Mouse (Mus musculus): ENCODE results near the gene Fgr. TPM values are rescaled to one million over a fixed set of nuclear protein-coding genes. Genes with fewer than 3 reads are reported as not detected.

Gene Fgr
- total and polyA plus RNA-seq, 2 experiments from 2014 or later, result 0.19 to 0.31 TPM

DNA sequence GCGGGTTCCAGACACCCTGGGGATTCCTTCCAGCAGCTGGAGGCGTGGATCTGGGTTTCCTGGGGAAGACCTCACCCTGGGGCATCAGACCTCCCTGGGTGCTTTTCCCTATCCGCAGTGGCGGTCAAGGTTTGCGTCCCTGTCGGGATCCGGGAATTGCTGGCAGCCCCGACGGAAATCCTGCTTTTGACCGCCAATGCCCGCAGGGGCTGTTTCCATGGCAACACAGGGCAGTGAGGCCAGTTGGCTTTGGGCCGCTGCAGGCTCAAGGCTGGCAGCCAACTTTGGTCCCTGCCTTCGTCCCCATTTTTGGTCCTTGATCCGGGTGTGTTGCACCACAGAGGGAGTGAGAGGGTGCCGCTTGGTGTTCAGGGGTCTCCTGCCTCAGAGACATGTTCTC, 1.0 kb downstream of the Fgr start:
- TF ChIP-seq EP300 (IDR thresholded peaks at IDR 0.05; ENCODE audit: low read depth) (0 out of 2 replicates have a peak, but pooled peaks have one; percentile 34), CTCF (IDR thresholded peaks at IDR 0.05; ENCODE audit: low read depth) (no peak)

DNA sequence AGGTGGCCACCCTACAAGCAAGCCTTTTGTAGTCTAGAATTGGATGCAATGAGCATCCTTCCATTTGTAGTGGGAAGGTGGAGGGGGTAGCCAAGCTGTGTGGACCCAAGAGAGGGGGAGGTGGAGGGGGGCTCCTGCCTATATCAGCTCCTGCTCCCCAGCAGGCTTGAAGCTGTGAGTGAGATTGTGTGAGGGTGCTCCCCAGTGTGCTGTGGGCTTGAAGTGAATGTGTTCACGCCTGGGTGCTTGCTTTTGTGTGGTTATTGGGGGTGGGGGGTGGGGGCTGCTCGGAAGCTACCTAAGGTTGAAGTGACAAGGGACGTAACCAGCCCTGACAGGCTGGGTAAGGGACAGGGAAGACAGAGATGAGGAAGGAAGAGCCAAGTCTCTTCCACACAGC, 1.9 kb downstream of the Fgr start:
- Histone ChIP-seq H3K4me1 (ENCODE audit: control insufficient read depth, insufficient read depth) (peaks cover 32% of the 10 kb centered on the region), H3K27me3 (ENCODE audit: control insufficient read depth, insufficient read depth, low read length) (peaks cover 15% of the 10 kb centered on the region), H3K9ac (replicated peaks; ENCODE audit: low read depth, low read length) (no peak overlapping the region), H3K27ac (ENCODE audit: low read depth) (peak overlapping the region; percentile 25; the same call in 1 of the 2 replicates), H3K9me3 (replicated peaks; ENCODE audit: control insufficient read depth, low read length) (no peaks in the 10 kb centered on the region), H3K4me2 (ENCODE audit: low read depth, low read length) (no peak overlapping the region; the same call in 1 of the 2 replicates), H3K36me3 (replicated peaks; ENCODE audit: control insufficient read depth, insufficient read depth, low read length) (no peaks in the 10 kb centered on the region), H3K4me3 (ENCODE audit: low read depth, low read length) (no peak overlapping the region)
- TF ChIP-seq CTCF (IDR thresholded peaks at IDR 0.05; ENCODE audit: low read depth) (no peak), EP300 (IDR thresholded peaks at IDR 0.05; ENCODE audit: low read depth) (no peak)
- DNase-seq (ENCODE audit: low spot score) (peak; percentile 2), ATAC-seq (ENCODE audit: insufficient read depth, low read depth) (no peak)
- 76% methylated on average over 3 of the region's 3 CpGs for WGBS

More for the DNA sequence above, 1.0 kb downstream of the Fgr start:
- peak; percentile 65 for ATAC-seq (ENCODE audit: insufficient read depth, low read depth)
- WGBS, result 4% methylated on average over 15 of the region's 15 CpGs
- Histone ChIP-seq H3K4me1 (ENCODE audit: control insufficient read depth, insufficient read depth) (peaks cover 32% of the 10 kb centered on the region), H3K36me3 (replicated peaks; ENCODE audit: control insufficient read depth, insufficient read depth, low read length) (no peaks in the 10 kb centered on the region), H3K9me3 (replicated peaks; ENCODE audit: control insufficient read depth, low read length) (no peaks in the 10 kb centered on the region), H3K27ac (ENCODE audit: low read depth) (peak overlapping the region; percentile 23; the same call in 1 of the 2 replicates), H3K4me3 (ENCODE audit: low read depth, low read length) (peak overlapping the region; percentile 19), H3K27me3 (ENCODE audit: control insufficient read depth, insufficient read depth, low read length) (peaks cover 15% of the 10 kb centered on the region), H3K9ac (replicated peaks; ENCODE audit: low read depth, low read length) (peak overlapping the region; percentile 29; the same call in 1 of the 2 replicates), H3K4me2 (ENCODE audit: low read depth, low read length) (peak overlapping the region; percentile 49)
- DNase-seq (ENCODE audit: low spot score), result peak; percentile 46

DNA sequence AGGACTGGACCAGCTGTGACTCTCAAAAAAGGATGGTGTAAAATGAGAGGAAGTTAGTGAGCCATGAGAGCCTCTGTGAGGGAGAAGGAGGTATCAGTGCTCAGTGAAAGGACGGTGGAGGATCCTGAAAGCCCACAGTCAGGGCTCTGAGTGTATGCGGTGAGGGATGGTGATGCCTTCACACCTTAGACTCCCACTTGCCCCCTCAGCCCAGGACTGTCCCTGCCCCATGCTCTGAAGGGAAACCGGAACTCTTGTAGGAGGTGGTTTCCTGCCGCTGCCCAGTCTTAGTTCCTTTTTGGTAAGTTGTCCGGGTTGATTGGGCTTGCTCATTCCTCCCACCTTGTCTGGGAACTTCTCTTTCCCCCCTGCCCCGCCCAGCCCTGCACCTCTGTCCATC, 2.8 kb downstream of the Fgr start:
- WGBS, result 60% methylated on average over 6 of the region's 6 CpGs
- H3K27ac ChIP-seq (ENCODE audit: low read depth), result peak overlapping the region; percentile 43; the same call in 1 of the 2 replicates

DNA sequence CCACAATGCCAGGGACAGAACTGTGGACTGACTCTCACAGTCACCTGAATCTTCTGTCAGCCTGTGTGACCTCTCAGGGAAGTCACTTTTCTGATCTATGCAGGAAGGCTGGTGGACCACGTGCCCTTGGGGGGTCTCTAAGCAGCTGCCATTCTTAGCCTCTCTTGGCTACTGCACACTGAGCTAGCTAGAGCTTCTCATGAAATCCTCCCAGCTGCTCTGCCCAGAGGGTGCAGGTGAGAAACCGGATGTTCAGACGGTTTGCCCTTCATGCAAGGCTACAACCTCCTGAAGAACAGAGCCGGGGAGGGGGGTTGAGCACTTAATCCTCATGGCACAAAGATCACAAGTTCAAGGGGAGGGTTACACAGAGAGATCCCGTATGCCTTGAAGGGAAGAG, 3.7 kb downstream of the Fgr start:
- H3K27ac ChIP-seq (ENCODE audit: low read depth), result peak overlapping the region; percentile 43; the same call in 1 of the 2 replicates
- no peaks in the 10 kb centered on the region for H3K9me3 ChIP-seq (replicated peaks; ENCODE audit: control insufficient read depth, low read length)
- ATAC-seq (ENCODE audit: insufficient read depth, low read depth), result no peak
- H3K4me2 ChIP-seq (ENCODE audit: low read depth, low read length), result no peak overlapping the region; the same call in 1 of the 2 replicates
- H3K4me1 ChIP-seq (ENCODE audit: control insufficient read depth, insufficient read depth), result peaks cover 32% of the 10 kb centered on the region
- peak; percentile 4 for DNase-seq (ENCODE audit: low spot score)
- H3K4me3 ChIP-seq (ENCODE audit: low read depth, low read length), result no peak overlapping the region
- peaks cover 15% of the 10 kb centered on the region for H3K27me3 ChIP-seq (ENCODE audit: control insufficient read depth, insufficient read depth, low read length)
- H3K36me3 ChIP-seq (replicated peaks; ENCODE audit: control insufficient read depth, insufficient read depth, low read length), result no peaks in the 10 kb centered on the region
- WGBS, result 37% methylated on average over 5 of the region's 5 CpGs
- TF ChIP-seq CTCF (IDR thresholded peaks at IDR 0.05; ENCODE audit: low read depth) (no peak), EP300 (IDR thresholded peaks at IDR 0.05; ENCODE audit: low read depth) (no peak)
- H3K9ac ChIP-seq (replicated peaks; ENCODE audit: low read depth, low read length), result no peak overlapping the region

More for the DNA sequence above, 2.8 kb downstream of the Fgr start:
- Histone ChIP-seq H3K4me2 (ENCODE audit: low read depth, low read length) (no peak overlapping the region), H3K27me3 (ENCODE audit: control insufficient read depth, insufficient read depth, low read length) (peaks cover 15% of the 10 kb centered on the region), H3K9ac (replicated peaks; ENCODE audit: low read depth, low read length) (no peak overlapping the region), H3K4me1 (ENCODE audit: control insufficient read depth, insufficient read depth) (peaks cover 32% of the 10 kb centered on the region), H3K9me3 (replicated peaks; ENCODE audit: control insufficient read depth, low read length) (no peaks in the 10 kb centered on the region), H3K36me3 (replicated peaks; ENCODE audit: control insufficient read depth, insufficient read depth, low read length) (no peaks in the 10 kb centered on the region), H3K4me3 (ENCODE audit: low read depth, low read length) (no peak overlapping the region)
- TF ChIP-seq CTCF (IDR thresholded peaks at IDR 0.05; ENCODE audit: low read depth) (no peak), EP300 (IDR thresholded peaks at IDR 0.05; ENCODE audit: low read depth) (no peak)
- DNase-seq (ENCODE audit: low spot score) (no peak), ATAC-seq (ENCODE audit: insufficient read depth, low read depth) (no peak)

DNA sequence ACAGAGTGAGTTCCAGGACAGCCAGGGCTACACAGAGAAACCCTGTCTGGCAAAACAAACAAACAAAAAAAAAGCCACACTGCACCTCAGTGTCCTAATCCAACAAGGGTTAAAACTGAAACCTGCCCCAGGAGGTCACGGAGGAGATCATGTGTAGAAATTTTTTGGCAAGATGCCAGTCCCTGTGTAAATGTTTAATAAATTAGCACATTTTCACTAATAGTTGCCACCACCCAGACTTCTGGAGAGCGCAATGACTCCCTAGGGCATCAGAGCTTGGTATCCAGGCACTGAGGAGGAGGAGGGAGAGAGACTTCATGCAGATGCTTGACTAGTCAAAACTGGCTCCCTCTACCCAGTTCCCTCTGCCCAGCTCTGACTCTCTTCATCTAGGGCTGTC, 5.3 kb downstream of the Fgr start:
- H3K27me3 ChIP-seq (ENCODE audit: control insufficient read depth, insufficient read depth, low read length), result peaks cover 9% of the 10 kb centered on the region
- DNase-seq (ENCODE audit: low spot score) (no peak), ATAC-seq (ENCODE audit: insufficient read depth, low read depth) (no peak)
- WGBS, result 67% methylated on average over 2 of the region's 2 CpGs
- no peak overlapping the region for H3K4me3 ChIP-seq (ENCODE audit: low read depth, low read length)
- no peaks in the 10 kb centered on the region for H3K9me3 ChIP-seq (replicated peaks; ENCODE audit: control insufficient read depth, low read length)
- no peak overlapping the region for H3K27ac ChIP-seq (ENCODE audit: low read depth)
- TF ChIP-seq EP300 (IDR thresholded peaks at IDR 0.05; ENCODE audit: low read depth), result no peak
- TF ChIP-seq CTCF (IDR thresholded peaks at IDR 0.05; ENCODE audit: low read depth), result no peak
- H3K4me1 ChIP-seq (ENCODE audit: control insufficient read depth, insufficient read depth), result peaks cover 38% of the 10 kb centered on the region
- H3K36me3 ChIP-seq (replicated peaks; ENCODE audit: control insufficient read depth, insufficient read depth, low read length), result no peaks in the 10 kb centered on the region
- H3K4me2 ChIP-seq (ENCODE audit: low read depth, low read length), result no peak overlapping the region
- H3K9ac ChIP-seq (replicated peaks; ENCODE audit: low read depth, low read length), result no peak overlapping the region

DNA sequence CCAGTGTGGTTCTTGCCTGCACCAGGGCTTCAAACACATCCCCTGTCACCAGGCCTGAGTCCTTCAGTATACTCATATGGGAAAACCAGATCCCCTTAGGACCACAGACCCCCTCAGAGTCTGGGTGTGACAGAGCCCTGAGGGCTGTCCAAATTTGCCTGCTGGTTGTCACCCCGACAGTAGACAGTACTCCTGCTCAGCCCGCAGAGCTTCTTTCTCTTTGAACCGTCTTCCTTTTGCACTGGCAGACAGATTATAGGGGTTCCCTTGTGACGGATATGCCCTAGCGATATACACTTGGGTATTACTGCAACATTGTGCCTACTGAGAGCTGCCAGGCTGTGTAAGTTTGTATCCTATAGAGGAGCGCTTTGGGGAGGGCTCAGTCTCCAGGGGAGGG, 7.7 kb downstream of the Fgr start:
- Histone ChIP-seq H3K4me2 (ENCODE audit: low read depth, low read length) (no peak overlapping the region), H3K9ac (replicated peaks; ENCODE audit: low read depth, low read length) (no peak overlapping the region), H3K4me1 (ENCODE audit: control insufficient read depth, insufficient read depth) (peaks cover 28% of the 10 kb centered on the region), H3K36me3 (replicated peaks; ENCODE audit: control insufficient read depth, insufficient read depth, low read length) (no peaks in the 10 kb centered on the region), H3K9me3 (replicated peaks; ENCODE audit: control insufficient read depth, low read length) (no peaks in the 10 kb centered on the region), H3K27me3 (ENCODE audit: control insufficient read depth, insufficient read depth, low read length) (no peaks in the 10 kb centered on the region), H3K27ac (ENCODE audit: low read depth) (no peak overlapping the region), H3K4me3 (ENCODE audit: low read depth, low read length) (no peak overlapping the region)
- no peak for ATAC-seq (ENCODE audit: insufficient read depth, low read depth)
- WGBS, result 78% methylated on average over 6 of the region's 6 CpGs
- peak; percentile 2 for DNase-seq (ENCODE audit: low spot score)
- TF ChIP-seq CTCF (IDR thresholded peaks at IDR 0.05; ENCODE audit: low read depth), result no peak
- TF ChIP-seq EP300 (IDR thresholded peaks at IDR 0.05; ENCODE audit: low read depth), result no peak

All from heart, postnatal 0 days (tissue).